Mouse (Mus musculus): Measurements from ENCODE around the gene Me1. TPM values are rescaled to one million over a fixed set of nuclear protein-coding genes. Genes with fewer than 3 reads are reported as not detected.
A peak's percentile ranks its signal among the peaks of the same experiment; 100 is the strongest.

Me1 gene
- total and polyA plus RNA-seq, 2 experiments from 2014 or later: 9.2 to 35.1 TPM

GRCm38 (mm10) chr9:86583740-86584139 is 112.0 kb downstream of the Me1 start:
- no peaks in the 10 kb centered on the region for H3K9me3 ChIP-seq (replicated peaks; ENCODE audit: control insufficient read depth, low read length)
- no peaks in the 10 kb centered on the region for H3K36me3 ChIP-seq (replicated peaks; ENCODE audit: control insufficient read depth, insufficient read depth, low read length)
- H3K4me2 ChIP-seq (ENCODE audit: low read depth, low read length): no peak overlapping the region
- TF ChIP-seq CTCF (IDR thresholded peaks at IDR 0.05; ENCODE audit: low read depth) (peak; percentile 91), EP300 (IDR thresholded peaks at IDR 0.05; ENCODE audit: low read depth) (no peak)
- no peaks in the 10 kb centered on the region for H3K27me3 ChIP-seq (ENCODE audit: control insufficient read depth, insufficient read depth, low read length)
- H3K9ac ChIP-seq (replicated peaks; ENCODE audit: low read depth, low read length): no peak overlapping the region
- DNase-seq (ENCODE audit: low spot score) (peak; percentile 58), ATAC-seq (ENCODE audit: insufficient read depth, low read depth) (peak; percentile 64)
- no peak overlapping the region for H3K4me3 ChIP-seq (ENCODE audit: low read depth, low read length)
- WGBS: 47% methylated on average over 3 of the region's 3 CpGs
- no peaks in the 10 kb centered on the region for H3K4me1 ChIP-seq (ENCODE audit: control insufficient read depth, insufficient read depth)
- H3K27ac ChIP-seq (ENCODE audit: low read depth): no peak overlapping the region

- Histone ChIP-seq H3K4me2 (ENCODE audit: low read depth, low read length) (no peak overlapping the region), H3K27ac (ENCODE audit: low read depth) (no peak overlapping the region)
Observed at GRCm38 (mm10) chr9:86579657-86580056, 116.1 kb downstream of the Me1 start.

GRCm38 (mm10) chr9:86575178-86575577 is 120.6 kb downstream of the Me1 start:
- Histone ChIP-seq H3K4me2 (ENCODE audit: low read depth, low read length) (no peak overlapping the region), H3K4me3 (ENCODE audit: low read depth, low read length) (no peak overlapping the region), H3K36me3 (replicated peaks; ENCODE audit: control insufficient read depth, insufficient read depth, low read length) (no peaks in the 10 kb centered on the region), H3K27ac (ENCODE audit: low read depth) (no peak overlapping the region), H3K9ac (replicated peaks; ENCODE audit: low read depth, low read length) (no peak overlapping the region), H3K9me3 (replicated peaks; ENCODE audit: control insufficient read depth, low read length) (no peaks in the 10 kb centered on the region), H3K4me1 (ENCODE audit: control insufficient read depth, insufficient read depth) (peaks cover 7% of the 10 kb centered on the region; the same call in 1 of the 2 replicates), H3K27me3 (ENCODE audit: control insufficient read depth, insufficient read depth, low read length) (no peaks in the 10 kb centered on the region)
- ATAC-seq (ENCODE audit: insufficient read depth, low read depth) (no peak), DNase-seq (ENCODE audit: low spot score) (no peak)
- 90% methylated on average over 6 of the region's 6 CpGs for WGBS
- TF ChIP-seq EP300 (IDR thresholded peaks at IDR 0.05; ENCODE audit: low read depth) (no peak), CTCF (IDR thresholded peaks at IDR 0.05; ENCODE audit: low read depth) (no peak)

More at GRCm38 (mm10) chr9:86579657-86580056, 116.1 kb downstream of the Me1 start:
- Histone ChIP-seq H3K27me3 (ENCODE audit: control insufficient read depth, insufficient read depth, low read length) (no peaks in the 10 kb centered on the region), H3K4me1 (ENCODE audit: control insufficient read depth, insufficient read depth) (no peaks in the 10 kb centered on the region), H3K36me3 (replicated peaks; ENCODE audit: control insufficient read depth, insufficient read depth, low read length) (no peaks in the 10 kb centered on the region), H3K9ac (replicated peaks; ENCODE audit: low read depth, low read length) (no peak overlapping the region), H3K4me3 (ENCODE audit: low read depth, low read length) (no peak overlapping the region), H3K9me3 (replicated peaks; ENCODE audit: control insufficient read depth, low read length) (no peaks in the 10 kb centered on the region)
- ATAC-seq (ENCODE audit: insufficient read depth, low read depth) (no peak), DNase-seq (ENCODE audit: low spot score) (no peak)
- TF ChIP-seq EP300 (IDR thresholded peaks at IDR 0.05; ENCODE audit: low read depth) (no peak), CTCF (IDR thresholded peaks at IDR 0.05; ENCODE audit: low read depth) (no peak)
- WGBS: 59% methylated on average over 10 of the region's 10 CpGs

- H3K36me3 ChIP-seq (replicated peaks; ENCODE audit: control insufficient read depth, insufficient read depth, low read length): no peaks in the 10 kb centered on the region; the same call in 1 of the 2 replicates
- no peak for ATAC-seq (ENCODE audit: insufficient read depth, low read depth)
- peak; percentile 30 for DNase-seq (ENCODE audit: low spot score)
- 66% methylated on average over 20 of the region's 20 CpGs for WGBS
- no peaks in the 10 kb centered on the region for H3K27me3 ChIP-seq (ENCODE audit: control insufficient read depth, insufficient read depth, low read length)
- H3K9ac ChIP-seq (replicated peaks; ENCODE audit: low read depth, low read length): no peak overlapping the region
- H3K4me1 ChIP-seq (ENCODE audit: control insufficient read depth, insufficient read depth): peaks cover 7% of the 10 kb centered on the region; the same call in 1 of the 2 replicates
- H3K9me3 ChIP-seq (replicated peaks; ENCODE audit: control insufficient read depth, low read length): no peaks in the 10 kb centered on the region
- TF ChIP-seq EP300 (IDR thresholded peaks at IDR 0.05; ENCODE audit: low read depth) (no peak), CTCF (IDR thresholded peaks at IDR 0.05; ENCODE audit: low read depth) (no peak)
- no peak overlapping the region for H3K4me3 ChIP-seq (ENCODE audit: low read depth, low read length)
- H3K27ac ChIP-seq (ENCODE audit: low read depth): no peak overlapping the region
- H3K4me2 ChIP-seq (ENCODE audit: low read depth, low read length): no peak overlapping the region
Observed at GRCm38 (mm10) chr9:86573616-86574303, 122.0 kb downstream of the Me1 start.

- peak; percentile 46 for DNase-seq (ENCODE audit: low spot score)
- ATAC-seq (ENCODE audit: insufficient read depth, low read depth): no peak
- TF ChIP-seq EP300 (IDR thresholded peaks at IDR 0.05; ENCODE audit: low read depth): no peak
- peak; percentile 76 for TF ChIP-seq CTCF (IDR thresholded peaks at IDR 0.05; ENCODE audit: low read depth)
- peak overlapping the region; percentile 53 for H3K9ac ChIP-seq (replicated peaks; ENCODE audit: low read depth, low read length)
- H3K27ac ChIP-seq (ENCODE audit: low read depth): no peak overlapping the region
- H3K4me2 ChIP-seq (ENCODE audit: low read depth, low read length): peak overlapping the region; percentile 98
- 10% methylated on average over 13 of the region's 13 CpGs for WGBS
- peak overlapping the region; percentile 70 for H3K4me3 ChIP-seq (ENCODE audit: low read depth, low read length)
- H3K4me1 ChIP-seq (ENCODE audit: control insufficient read depth, insufficient read depth): peaks cover 7% of the 10 kb centered on the region; the same call in 1 of the 2 replicates
- no peaks in the 10 kb centered on the region for H3K9me3 ChIP-seq (replicated peaks; ENCODE audit: control insufficient read depth, low read length)
- no peaks in the 10 kb centered on the region for H3K27me3 ChIP-seq (ENCODE audit: control insufficient read depth, insufficient read depth, low read length)
- H3K36me3 ChIP-seq (replicated peaks; ENCODE audit: control insufficient read depth, insufficient read depth, low read length): peaks cover 2% of the 10 kb centered on the region
Observed at GRCm38 (mm10) chr9:86572636-86573291, 123.0 kb downstream of the Me1 start.
